Mouse (Mus musculus) heart, adult 18-20 months (tissue): ENCODE results near the gene Ccdc70. TPM values are rescaled to one million over a fixed set of nuclear protein-coding genes. Genes with fewer than 3 reads are reported as not detected.

Experiments used
- total RNA-seq, 2 experiments: library from RNA; stranded (reverse); gene quantifications; 2 replicates each; pipeline ENCODE4 v1.2.3; 2021

Gene Ccdc70
- total RNA-seq, 2 experiments from 2014 or later, result not detected

Other genes starting within 250 kb of the Ccdc70 start
- gene Defa24, start 235.3 kb upstream of the Ccdc70 start, total RNA-seq, result not detected
- gene Defb50, start 146.2 kb upstream of the Ccdc70 start, total RNA-seq, result not detected
- not detected for gene Defb2, start 129.8 kb upstream of the Ccdc70 start, total RNA-seq
- gene Defb10, start 110.9 kb upstream of the Ccdc70 start, total RNA-seq, result not detected
- not detected for gene Defb9, start 84.4 kb upstream of the Ccdc70 start, total RNA-seq
- gene Defb11, start 63.4 kb upstream of the Ccdc70 start, total RNA-seq, result not detected
- gene Defb15, start 37.1 kb upstream of the Ccdc70 start, total RNA-seq, result not detected
- gene Defb35, start 31.4 kb upstream of the Ccdc70 start, total RNA-seq, result not detected
- not detected for gene Defb13, start 23.0 kb upstream of the Ccdc70 start, total RNA-seq
- gene Fam90a1a, start 11.1 kb upstream of the Ccdc70 start, total RNA-seq, result not detected
- gene Atp7b, start 90.5 kb downstream of the Ccdc70 start, total RNA-seq, result under 1 TPM; 0.15 to 0.33 TPM
- gene Alg11, start 90.9 kb downstream of the Ccdc70 start, total RNA-seq, result 1 to 10 TPM; 8.3 to 9.6 TPM
- under 1 TPM in 1 of 2 experiments, not detected in 1; 0.33 TPM for gene Nek5, start 155.3 kb downstream of the Ccdc70 start, total RNA-seq
- gene Nek3, start 196.7 kb downstream of the Ccdc70 start, total RNA-seq, result 1 to 10 TPM; 1.9 to 2.2 TPM
- under 1 TPM; 0.13 to 0.74 TPM for gene Ckap2, start 216.0 kb downstream of the Ccdc70 start, total RNA-seq
- 10 to 100 TPM; 26.7 to 29.0 TPM for gene Vps36, start 223.0 kb downstream of the Ccdc70 start, total RNA-seq